Mouse (Mus musculus) telencephalon, adult 2 months (tissue): ENCODE measurements around the gene Rrbp1.

ENCODE experiments used
- DNase-seq: peaks from one replicate; pipeline ENCODE4 v3.0.0-alpha.2; 2011; ENCODE audit warnings: low read depth, low spot score

The Rrbp1 gene

DNA sequence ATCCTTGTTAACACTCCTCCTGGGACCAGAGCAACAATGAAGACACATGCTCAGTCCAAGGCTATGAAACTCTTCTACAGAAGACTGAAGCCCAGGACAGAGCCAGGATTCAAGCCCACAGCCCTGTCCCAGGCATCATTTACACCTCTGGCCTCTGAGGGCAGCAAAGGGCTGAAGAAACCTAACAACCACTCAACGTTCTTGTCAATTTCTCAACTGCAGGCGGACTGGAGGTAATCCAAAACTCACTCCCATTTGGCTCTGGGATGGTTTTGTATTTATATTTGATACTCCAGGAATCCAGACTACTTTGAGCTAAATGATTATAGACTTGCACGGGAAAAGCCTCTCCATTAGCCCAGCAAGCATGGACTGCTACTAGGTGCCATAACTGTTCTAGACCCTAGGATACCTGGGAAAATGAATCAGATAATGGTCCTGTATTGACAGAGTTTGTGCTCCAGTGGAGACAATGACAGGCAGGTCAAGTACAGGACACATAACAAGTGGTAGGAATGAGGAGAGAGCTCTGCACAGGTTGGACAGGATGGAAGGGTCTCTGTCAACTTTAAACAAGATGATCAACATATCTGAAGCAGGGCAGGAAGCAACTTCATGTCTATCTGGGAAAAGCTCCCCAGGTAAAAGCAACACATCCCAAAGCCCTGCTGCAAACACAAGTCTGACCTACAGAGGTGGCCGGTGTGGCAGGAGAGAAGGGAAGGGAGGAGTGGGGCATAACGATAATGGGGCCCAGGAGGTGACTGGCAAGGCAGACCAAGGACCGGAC, 5.7 kb downstream of the Rrbp1 start:
- no peak for DNase-seq

DNA sequence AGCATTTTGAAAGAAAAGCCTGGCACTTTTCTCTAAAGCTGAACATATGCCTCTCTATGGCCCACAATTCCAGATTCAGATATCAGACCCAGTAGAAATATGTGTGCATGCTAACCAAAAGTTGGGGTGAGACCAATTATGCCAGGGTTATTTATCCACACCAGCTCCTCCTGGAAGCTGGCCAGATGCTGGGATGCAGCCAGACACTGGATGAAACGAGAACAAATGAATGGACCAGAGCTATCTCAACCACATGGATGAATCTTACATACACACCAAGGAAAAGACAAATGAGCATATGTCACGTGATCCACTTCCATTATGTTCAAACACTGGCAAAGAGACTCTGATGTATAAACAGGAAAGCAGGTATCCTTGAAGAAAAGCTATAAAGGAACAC, 7.5 kb downstream of the Rrbp1 start:
- no peak for DNase-seq

DNA sequence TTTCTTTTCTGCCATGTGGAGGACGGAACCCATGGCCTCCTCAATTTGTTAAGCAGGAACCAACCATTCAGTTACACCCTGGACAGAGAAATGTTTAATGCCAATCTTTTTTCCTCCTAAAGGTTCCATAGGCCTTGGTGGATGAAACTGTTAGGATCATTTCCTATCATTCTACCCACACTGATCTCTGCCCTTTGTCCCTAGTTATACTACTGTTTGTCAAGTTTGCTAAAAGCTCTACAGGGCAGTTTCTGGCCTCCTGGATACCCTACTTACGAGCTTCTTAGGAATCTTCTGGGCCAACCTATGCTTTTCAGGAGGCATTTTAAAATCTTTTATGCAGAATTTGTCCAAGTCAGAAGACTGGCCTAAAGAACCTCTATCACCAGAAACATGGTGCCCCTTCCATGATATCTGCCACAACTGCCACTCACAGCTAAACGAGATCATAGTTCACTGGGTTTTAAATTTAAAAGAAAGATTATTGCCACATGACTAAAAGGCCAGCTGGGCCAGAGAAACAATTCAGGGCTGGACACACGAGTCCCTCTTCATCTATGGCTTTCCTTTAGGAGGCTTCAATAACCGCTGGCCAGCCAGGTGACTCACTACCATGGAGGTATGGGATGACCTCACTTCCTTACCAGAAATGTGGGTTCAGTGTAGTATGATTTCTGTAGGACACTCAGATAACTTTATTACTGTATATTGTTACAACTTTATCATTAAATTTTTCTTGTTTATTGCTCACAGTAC, 8.7 kb downstream of the Rrbp1 start:
- no peak for DNase-seq

DNA sequence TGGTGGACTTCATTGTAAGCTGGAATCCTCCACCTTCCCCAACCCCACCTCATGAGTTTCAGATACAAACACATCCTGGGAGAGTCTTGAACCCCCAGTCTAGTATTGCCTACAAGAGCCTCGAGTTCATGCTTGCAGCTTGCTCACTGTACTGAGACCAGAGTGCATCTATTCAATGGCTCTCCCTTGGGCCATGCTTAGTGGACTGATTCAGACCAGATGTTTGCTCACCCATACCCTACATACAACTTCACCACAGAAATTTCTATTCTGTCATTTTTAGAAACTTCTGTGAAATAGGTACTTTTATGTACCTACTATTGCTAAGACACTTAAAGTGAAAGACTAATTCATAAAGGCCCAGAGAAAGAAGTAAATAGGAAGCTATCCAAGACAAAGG, 18.1 kb downstream of the Rrbp1 start:
- no peak for DNase-seq

DNA sequence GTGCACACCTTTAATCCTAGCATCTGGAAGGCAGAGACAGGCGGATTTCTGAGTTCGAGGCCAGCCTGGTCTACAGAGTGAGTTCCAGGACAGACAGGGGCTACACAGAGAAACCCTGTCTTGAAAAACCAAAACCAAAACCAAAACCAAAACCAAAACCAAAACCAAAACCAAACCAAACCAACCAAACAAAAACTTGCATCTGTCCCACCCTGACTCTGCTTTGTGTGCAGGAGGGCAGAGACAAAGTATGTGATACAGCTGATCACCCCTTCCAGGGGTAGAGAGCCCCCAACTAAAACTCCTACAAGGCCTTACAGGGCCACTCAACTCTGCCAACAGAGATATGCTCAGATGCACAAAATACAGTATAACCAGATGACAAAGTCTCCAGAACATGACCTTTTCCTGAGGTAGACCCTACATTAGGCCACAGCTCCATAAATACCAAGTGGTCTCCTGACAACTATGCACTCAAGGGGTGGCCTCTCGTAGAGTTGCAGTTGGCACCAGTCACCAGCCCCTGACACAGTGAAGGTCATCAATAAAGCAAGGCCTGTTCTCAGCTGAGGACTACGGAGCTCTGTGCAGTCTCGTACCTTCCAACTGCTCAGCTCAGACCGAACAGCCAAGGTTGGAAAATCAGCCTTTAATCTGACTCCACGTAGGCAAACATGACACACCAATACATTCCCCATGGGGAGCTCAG, 18.9 kb downstream of the Rrbp1 start:
- DNase-seq, result no peak

DNA sequence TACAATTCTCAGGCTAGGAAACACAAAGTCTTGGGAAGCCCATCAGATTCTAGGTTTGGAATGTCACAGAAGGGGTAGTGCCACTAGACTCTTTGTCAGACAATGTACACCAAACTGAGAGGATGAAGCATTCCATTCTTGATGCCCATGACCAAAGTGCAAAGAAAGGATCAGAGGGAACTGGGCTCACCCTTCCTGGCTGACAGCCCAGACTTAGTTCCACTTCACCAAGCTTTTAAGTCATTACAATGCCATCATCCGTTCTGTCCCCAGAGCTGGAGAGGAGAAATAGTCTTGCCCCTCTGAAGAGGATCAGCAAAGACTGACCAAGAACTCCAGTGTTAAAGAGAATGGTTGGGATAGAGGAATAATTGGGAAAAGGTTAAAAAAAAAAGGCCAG, 20.1 kb downstream of the Rrbp1 start:
- no peak for DNase-seq

DNA sequence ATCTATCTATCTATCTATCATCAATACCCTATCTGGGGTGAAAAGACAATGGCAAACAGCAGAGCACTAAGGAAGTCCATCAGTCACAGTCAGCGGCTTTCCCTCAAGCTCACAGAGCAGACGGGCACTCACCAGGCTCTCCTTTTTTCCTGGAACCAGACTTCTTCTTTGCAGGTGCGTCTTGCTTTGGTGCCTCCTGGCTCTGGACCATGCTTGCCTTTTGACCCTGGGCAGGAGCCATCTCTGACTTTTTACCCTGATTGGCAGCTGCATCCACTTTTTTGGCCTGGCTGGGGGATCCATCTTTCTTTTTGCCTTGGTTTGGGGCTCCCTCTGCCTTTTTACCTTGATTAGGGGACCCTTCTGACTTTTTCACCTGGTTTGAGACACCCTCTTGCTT, 23.0 kb downstream of the Rrbp1 start:
- DNase-seq, result no peak

DNA sequence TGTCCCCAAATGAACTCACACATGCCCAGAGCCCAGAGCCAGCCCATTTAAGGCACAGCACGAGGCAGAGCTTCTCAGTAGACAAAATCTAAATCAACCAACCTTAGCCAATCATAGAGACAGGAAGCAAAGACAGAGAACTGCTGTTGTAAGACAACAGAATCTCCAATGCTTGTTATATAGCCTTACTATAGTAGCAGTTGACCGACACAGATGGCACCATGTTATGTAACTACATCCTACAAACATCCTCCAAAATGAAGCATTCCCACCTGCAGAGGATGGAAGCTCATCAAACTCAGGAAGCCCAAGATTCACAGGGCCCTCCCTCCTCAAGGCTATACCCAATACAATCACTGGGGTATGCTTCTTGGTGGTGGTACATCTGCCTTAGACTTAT, 23.6 kb downstream of the Rrbp1 start:
- DNase-seq, result no peak

DNA sequence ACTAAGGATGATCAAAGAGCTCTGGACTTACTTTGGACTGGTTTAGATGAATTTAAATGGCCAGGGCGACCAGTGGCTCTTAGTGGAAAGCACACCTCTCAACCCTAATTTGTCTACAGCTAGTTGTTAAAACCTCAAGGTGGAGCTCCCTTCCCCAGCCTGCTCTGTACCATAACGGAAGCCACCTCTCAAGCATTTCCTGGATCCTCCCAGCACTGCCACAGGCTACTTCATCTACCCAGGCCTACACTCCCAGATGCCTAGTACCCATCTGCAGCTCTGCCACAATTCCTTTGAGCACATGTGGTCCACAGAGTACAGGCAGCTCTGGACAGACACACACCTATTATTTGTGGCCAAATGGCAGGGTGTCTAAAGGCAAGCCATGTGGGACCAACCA, 27.6 kb downstream of the Rrbp1 start:
- no peak for DNase-seq

DNA sequence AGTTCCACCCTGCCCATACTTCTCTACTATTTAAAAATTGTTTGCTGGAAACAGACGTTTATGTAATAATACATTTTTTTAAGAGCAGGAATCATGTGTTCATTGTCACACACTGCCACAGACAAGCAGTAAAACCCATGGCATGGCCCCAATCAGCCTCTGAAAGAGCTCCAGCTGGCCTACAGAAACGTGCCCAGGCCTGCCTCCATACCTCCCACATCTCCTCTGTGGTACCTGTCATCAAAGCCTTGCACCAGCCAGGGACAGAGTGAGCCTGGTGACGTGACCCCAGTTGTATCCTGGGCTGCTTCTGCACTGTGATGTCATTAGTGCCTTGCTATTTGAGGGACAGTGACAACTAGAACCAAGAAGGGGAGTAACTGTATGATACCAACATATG, 28.2 kb downstream of the Rrbp1 start:
- DNase-seq, result no peak

DNA sequence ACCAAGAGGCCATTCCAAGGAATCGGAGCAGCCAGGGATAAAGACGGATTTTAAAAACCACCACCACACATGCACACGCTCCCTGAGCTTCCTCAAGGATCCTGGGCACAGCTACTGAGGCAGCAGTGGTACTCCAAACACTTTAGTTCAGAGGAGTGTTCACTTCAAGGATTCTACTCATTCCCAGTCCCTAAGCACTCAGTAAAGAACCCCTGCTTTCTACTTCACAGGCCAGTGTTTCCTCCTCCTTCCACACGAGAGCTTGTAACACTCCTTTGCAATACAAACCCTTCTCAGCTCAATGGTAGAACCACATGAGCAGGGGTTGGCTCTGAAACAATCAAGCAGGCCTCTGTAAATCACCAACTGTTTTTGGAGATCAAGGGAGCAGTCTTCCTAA, 28.9 kb downstream of the Rrbp1 start:
- DNase-seq, result no peak

DNA sequence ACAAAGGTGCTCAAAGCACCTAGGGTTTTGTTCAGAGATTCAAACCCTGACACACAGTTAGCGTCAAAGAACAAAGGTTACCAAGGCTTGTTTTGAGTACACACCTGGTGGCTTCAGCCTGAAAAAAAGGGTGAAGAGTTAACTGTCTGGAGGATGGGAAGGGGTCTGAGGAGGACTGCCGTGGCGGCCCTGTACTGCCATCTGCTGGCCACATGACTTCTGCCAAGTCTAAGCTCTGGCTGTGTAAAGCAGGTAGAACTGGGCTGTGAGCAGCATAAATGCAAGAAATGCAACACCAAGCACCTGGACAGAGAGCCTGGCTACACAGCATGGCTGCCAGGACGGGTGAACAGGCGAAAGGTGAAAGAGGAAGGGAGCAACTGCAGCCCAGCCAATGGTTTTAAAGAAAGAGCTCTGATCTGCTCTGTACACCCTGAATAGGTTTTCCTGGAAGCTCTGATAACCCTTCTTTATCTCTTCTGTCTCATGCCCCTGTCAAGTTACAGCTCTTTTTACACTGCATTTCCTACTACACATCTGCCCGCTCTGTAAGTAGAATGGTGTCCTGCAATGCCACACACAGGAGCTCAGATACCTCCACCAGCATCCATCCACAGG, 30.2 kb downstream of the Rrbp1 start:
- DNase-seq, result no peak

DNA sequence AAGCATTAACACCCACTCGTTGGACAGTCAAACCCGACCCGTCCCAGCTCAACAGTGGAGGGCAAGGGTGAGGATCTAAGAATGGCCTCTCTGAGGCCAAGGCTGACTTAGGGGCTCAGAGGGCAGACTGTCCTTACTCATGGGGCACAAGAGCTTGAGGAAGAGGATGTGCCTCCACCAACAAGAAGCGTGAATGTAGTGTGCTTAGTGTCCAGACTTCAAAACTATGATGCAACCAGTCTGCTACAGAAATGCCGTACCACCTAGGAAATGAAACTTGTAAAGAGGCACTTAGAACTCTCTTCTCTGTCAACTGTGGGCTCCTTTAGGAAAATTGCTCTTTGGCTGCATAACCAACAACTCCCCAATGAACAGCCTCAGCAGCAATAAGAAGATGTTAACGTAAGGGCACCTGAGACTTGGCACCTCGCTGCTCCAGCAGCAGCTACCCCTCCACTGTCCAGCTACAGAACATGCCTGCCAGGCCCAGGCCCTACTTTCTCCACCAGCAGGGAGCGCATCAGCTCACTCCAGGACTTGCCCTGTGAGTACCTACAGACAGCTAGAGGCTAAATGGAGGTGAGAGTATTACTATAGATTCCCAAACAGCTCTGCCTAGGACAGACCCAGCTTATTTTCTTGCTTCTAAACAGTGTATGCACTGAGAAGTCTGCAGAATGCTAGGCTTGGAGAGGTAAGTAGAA, 32.5 kb downstream of the Rrbp1 start:
- DNase-seq, result no peak

DNA sequence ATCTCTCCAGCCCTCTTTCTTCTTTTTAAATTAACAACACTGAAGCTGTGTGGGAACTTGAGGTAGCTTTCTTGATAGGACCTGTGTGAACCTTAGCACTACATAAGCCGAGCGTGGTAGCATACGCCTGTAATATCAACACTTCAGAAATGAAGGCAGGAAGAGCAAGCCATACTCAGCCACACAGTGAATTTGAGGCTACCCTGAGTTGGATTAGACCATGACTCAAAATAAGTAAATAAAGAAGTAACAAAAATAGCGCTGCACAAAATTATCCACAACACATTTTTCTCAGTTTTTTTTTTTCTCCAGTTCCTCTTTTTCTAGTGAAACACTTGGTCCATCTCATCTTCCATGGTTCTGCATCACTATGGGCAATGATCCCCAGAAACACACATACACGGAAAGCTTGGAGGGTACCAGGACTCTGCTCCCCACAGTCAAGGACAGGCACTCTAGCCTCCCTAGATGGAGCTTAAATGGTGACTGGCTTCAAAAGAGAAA, 35.9 kb downstream of the Rrbp1 start:
- DNase-seq, result no peak

DNA sequence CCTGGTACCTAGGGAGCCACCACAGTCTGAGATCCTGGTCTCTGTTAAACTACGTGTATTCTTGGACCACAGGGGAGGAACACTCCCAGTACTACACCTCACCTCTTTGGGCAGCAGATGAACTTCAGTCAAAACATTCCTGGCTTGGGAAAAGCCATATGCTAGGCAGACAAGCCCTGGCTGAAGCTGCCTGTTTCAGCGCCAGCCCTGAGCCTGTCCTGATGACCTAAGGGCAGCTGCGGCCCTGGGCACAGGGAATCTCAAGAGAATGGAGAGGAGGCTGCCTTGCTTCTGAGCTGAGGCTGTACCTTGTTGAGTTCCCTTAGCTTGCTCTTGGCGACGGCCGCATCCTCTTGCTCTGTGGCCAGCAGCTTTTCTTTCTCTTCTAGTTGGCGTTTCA, 37.9 kb downstream of the Rrbp1 start:
- DNase-seq, result no peak

DNA sequence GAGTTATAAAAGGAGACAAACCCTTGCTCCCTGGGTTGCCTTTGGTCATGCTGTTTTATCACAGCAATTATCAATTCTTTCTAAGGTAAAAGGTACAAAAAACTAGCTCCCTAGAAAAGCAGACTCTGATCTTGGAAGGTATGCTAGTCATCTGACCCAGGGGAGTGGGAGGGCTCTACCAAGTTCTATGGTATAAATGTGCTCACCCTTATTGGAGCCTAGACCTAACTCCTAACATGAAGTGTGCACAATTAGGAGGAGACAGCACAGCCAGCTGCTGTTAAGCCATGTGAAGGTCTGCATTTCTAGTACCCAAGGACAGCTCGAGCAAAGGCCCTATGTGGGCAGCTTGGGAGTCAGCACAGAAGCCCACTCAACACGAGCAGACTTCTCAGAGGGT, 39.2 kb downstream of the Rrbp1 start:
- DNase-seq, result no peak

DNA sequence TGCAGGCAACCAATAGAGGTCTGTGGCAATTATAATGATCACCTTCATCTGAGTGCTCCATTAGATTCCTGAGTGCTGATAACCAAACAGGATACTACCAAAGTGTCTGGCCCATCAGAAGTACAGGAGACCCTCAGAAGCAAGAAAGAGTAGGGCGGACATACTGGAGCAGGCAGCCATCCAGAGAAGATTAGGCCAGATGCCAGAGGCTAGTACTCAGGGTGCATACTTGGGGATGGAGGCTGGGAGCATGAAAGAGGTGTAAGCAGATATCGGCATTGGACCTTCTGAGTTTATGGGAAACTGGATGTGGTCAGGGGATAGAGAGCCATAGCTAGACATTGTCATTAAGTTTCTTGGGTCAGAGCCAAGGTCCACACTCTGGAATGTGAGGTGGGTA, 40.2 kb downstream of the Rrbp1 start:
- no peak for DNase-seq

DNA sequence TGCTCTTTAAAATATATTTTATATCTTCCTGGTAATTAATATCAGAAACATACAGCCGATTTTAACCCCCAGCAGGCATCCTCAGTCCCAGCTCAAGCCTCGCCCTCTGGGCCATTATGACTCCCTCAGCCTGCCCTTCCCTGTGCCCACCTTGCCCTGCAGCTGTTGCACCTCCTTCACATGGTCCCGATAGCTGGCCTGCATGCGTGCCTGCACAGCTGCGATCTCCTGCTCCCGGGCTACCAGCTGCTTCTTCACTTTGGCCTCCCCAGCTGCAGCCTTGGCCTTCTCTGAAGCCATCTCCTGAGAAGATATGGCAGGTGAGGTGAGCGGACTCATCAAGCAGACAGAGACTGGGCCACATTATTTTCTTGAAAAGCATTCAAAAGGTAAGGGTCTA, 41.8 kb downstream of the Rrbp1 start:
- no peak for DNase-seq

DNA sequence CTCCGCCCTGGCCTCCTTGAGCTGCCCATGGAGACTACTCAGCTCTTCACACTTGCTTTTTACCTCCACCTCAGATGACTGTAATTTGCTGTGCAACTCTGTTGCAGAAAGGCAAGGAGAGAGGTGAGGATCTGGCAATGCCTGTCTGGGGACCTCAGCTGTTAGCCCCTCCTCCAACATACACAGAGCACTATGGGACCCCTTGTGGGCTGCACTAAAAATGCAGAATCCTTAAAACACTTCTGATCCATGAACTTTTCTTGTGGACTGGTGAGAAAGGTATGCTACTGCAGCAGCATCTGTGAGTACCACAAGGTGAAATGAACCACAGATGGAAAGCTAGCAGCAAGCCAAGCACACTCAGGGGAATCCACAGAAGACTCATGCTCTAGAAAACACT, 47.7 kb downstream of the Rrbp1 start:
- no peak for DNase-seq

DNA sequence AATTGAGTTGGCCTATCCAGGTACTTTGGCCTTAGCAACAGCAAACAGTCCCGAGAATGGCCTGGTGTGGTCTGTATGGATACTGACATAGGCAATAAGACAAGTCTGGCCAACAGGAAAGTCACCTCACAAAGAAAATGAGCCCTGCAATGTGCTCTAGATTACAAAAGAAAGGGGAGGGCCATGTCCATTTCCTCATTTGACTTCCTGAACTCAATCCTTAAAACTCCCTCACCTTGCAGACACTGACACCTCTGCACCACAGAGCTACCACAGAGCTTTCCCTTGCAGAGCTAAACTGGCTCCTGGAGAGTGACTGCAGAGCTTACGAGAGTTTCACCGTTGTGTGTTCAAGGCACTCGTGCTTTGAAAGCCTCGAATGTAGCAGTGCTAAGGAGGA, 48.9 kb downstream of the Rrbp1 start:
- no peak for DNase-seq

DNA sequence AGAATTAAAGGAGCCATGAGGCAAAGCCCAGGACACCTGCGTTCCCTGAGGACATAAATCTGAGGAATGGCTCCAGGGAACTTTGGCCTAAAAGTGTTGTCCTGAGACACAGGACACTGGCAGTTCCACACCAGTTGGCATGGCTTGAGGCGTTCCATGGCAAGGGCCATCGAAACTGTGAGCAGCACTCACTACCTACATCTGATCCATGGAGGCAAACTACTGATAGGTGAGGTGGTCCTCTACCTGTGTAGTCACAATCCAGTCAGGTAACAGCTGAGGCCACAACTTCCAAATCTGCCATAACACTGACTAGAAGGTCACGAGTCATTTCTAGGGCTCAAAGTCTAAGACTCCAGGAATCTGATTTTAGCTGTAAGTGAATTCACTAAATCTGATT, 55.3 kb downstream of the Rrbp1 start:
- DNase-seq, result no peak

DNA sequence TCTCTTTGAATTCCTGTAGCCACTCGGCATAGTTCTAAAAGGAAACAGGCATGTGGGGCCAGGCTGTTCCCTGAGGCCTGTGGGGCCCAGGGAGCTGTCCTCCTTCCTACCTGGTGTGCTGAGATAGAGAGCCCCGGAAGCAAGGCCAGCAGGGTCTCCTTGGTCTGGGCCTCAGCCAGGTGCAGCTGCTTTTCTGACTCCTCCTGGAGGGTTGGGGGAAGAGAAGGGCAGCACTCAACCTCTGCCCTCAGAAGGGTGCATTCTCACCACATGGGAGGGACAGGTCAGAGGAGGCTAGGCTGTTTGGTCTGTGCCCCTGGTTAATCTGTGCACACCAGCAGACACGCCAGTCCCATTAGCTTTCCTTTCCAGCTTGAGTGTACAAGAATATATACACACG, 56.1 kb downstream of the Rrbp1 start:
- no peak for DNase-seq
